Mouse (Mus musculus) heart, adult 2 months (tissue): ENCODE measurements at regions not wholly inside any gene's neighbourhood (a gene's known extent, or its start where the extent isn't known, plus 50 kb on each side); places are given as distances from the start of the nearest gene placed in this dataset.

Experiments used
- DNase-seq, 2 experiments: peaks; one replicate each; pipeline ENCODE4 v3.0.0; 2021
- H3K27ac ChIP-seq: fragments of 200-600 bp; 2 replicates; pipeline ENCODE4 v1.8.1; 2022
- H3K27me3 ChIP-seq: fragments of 200-500 bp; 2 replicates; pipeline ENCODE4 v1.6.1; 2012; ENCODE audit warnings: mild to moderate bottlenecking, low read length, inconsistent platforms, mixed read lengths; ENCODE audit not compliant: control insufficient read depth, insufficient read depth
- H3K36me3 ChIP-seq: fragments of 200-500 bp; 2 replicates; pipeline ENCODE4 v1.6.1; 2012; ENCODE audit warnings: low read length, inconsistent platforms; ENCODE audit not compliant: control insufficient read depth, insufficient read depth
- H3K4me1 ChIP-seq: fragments of 200-500 bp; 2 replicates; pipeline ENCODE4 v1.6.1; 2011; ENCODE audit warnings: low read length; ENCODE audit not compliant: control insufficient read depth, insufficient read depth
- H3K4me3 ChIP-seq: fragments of 200-600 bp; 2 replicates; pipeline ENCODE4 v1.8.1; 2022
- H3K79me2 ChIP-seq: fragments of 200-500 bp; replicated peaks from 2 replicates; pipeline ENCODE4 v1.6.1; 2012; ENCODE audit warnings: mild to moderate bottlenecking, inconsistent platforms, low read length, moderate library complexity, mixed read lengths; ENCODE audit not compliant: control insufficient read depth, insufficient read depth
- H3K9ac ChIP-seq: fragments of 200-500 bp; 2 replicates; pipeline ENCODE4 v1.6.1; 2012; ENCODE audit warnings: low read depth, mild to moderate bottlenecking, control low read depth, inconsistent platforms, low read length, mixed read lengths
- CTCF ChIP-seq: fragments of 200-600 bp; IDR thresholded peaks from 2 replicates; pipeline ENCODE4 v1.8.1; 2022; ENCODE audit warnings: antibody characterized with exemption, mild to moderate bottlenecking, moderate library complexity
- EP300 ChIP-seq: fragments of 200-500 bp; IDR thresholded peaks from 2 replicates; pipeline ENCODE4 v1.6.1; 2011; ENCODE audit warnings: low read depth, low read length, control low read depth; ENCODE audit not compliant: insufficient read depth
- POLR2A ChIP-seq: fragments of 200-500 bp; IDR thresholded peaks from 2 replicates; pipeline ENCODE4 v1.6.1; 2011; ENCODE audit warnings: mild to moderate bottlenecking, low read depth, low read length, control low read depth; ENCODE audit not compliant: insufficient read depth
- WGBS: fragments of 180-500 bp; shearing (Covaris S2); methylation state at CpG from one replicate; pipeline ENCODE4 v1.1.7; 2018; 5-methylcytosine and 5-hydroxymethylcytosine counted together
- intact Hi-C: fragments of 180-260 bp; cut with DNase I; formaldehyde crosslinking; loops from one replicate; pipeline ENCODE4 v1.15.1; 2025

DNA sequence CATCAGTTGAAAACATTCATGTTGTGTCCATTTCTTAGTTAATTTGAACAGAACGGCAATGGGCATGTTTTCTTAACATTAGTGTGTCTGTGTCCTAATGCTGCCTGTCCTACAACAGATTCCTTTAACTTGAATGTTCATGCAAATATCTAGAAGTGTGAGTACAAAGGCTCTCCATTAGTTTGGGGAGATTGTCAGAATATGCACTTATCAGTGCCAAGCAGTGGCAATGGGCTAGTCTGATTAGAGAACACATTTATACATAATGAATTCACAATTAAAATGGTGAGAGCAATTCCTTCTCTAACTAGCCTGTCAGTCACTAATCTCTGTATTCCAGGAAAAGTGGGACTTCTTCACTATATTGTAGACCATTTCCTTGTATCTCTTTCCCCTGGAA lies 2188.8 kb downstream of the 9330182O14Rik start:
- H3K4me3 ChIP-seq, result no peak overlapping the region
- H3K79me2 ChIP-seq, result no peaks in the 10 kb centered on the region
- WGBS, result 81% methylated on average over 1 of the region's 1 CpGs
- no peaks in the 10 kb centered on the region for H3K36me3 ChIP-seq
- no peak for DNase-seq
- no peak overlapping the region for H3K9ac ChIP-seq
- intact Hi-C loops, result no loop called here
- no peak overlapping the region for H3K27ac ChIP-seq
- TF ChIP-seq CTCF, result no peak
- no peak for TF ChIP-seq POLR2A
- no peak for TF ChIP-seq EP300
- no peaks in the 10 kb centered on the region for H3K27me3 ChIP-seq
- H3K4me1 ChIP-seq, result no peaks in the 10 kb centered on the region

DNA sequence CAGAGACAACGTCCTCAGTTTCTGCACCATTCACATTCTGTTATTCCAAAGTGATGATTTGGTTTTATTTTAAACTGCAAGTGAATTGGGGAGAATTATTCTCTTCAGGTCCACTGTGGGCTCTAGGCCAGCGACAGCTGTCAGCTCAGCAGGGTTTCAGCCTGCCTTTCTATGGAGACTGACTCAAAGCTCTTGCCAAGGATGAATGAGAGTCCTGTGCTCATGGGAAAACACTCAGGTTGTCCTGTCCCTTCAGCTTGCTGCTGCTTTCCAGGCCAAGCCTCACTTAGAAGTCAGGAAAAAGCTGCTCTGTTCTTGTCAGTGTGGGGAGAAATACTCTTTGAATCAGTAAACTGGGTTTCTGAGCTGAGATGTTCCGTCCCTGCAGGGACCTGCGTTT lies 2191.1 kb downstream of the 9330182O14Rik start:
- DNase-seq, result no peak
- H3K4me1 ChIP-seq, result no peaks in the 10 kb centered on the region
- no peak overlapping the region for H3K4me3 ChIP-seq
- no peak overlapping the region for H3K27ac ChIP-seq
- no peaks in the 10 kb centered on the region for H3K36me3 ChIP-seq
- TF ChIP-seq CTCF (no peak), EP300 (no peak), POLR2A (no peak)
- H3K27me3 ChIP-seq, result no peaks in the 10 kb centered on the region
- intact Hi-C loops, result no loop called here
- no peaks in the 10 kb centered on the region for H3K79me2 ChIP-seq
- 54% methylated on average over 4 of the region's 4 CpGs for WGBS
- H3K9ac ChIP-seq, result no peak overlapping the region

GRCm38 (mm10) chr15:42328535-42328934 lies 2194.4 kb downstream of the 9330182O14Rik start:
- Histone ChIP-seq H3K4me3 (no peak overlapping the region), H3K4me1 (no peaks in the 10 kb centered on the region), H3K79me2 (no peaks in the 10 kb centered on the region), H3K36me3 (no peaks in the 10 kb centered on the region), H3K9ac (no peak overlapping the region), H3K27me3 (no peaks in the 10 kb centered on the region), H3K27ac (no peak overlapping the region)
- DNase-seq, result peak in 1 of 2 experiments; percentile 14
- intact Hi-C loops, result no loop called here
- 66% methylated on average over 6 of the region's 6 CpGs for WGBS
- TF ChIP-seq POLR2A, result no peak
- TF ChIP-seq EP300, result no peak
- TF ChIP-seq CTCF, result no peak

DNA sequence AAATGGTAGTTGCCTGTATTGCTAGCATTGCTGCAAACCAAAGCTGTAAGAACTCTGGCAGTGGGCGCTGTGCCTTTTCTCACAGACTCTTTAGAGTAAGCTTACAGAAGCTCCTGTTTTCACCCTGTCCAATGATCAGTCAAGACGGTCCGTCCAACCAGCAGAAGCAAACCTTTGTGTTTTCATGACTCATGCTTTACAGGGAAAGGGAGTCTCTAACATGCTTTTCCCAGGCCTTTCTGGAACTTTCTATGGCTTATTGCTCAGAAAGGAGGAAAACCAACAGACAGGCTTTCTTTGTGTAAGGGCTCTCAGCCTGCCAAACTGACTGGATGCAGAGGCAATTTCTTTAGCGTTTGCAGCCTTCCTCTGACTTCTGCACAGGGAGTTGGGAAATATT lies 2195.6 kb downstream of the 9330182O14Rik start:
- Histone ChIP-seq H3K27ac (no peak overlapping the region; the same call in 1 of the 2 replicates), H3K79me2 (no peaks in the 10 kb centered on the region), H3K27me3 (no peaks in the 10 kb centered on the region), H3K9ac (no peak overlapping the region), H3K4me1 (no peaks in the 10 kb centered on the region), H3K4me3 (no peak overlapping the region), H3K36me3 (no peaks in the 10 kb centered on the region)
- WGBS, result 60% methylated on average over 4 of the region's 4 CpGs
- TF ChIP-seq CTCF, result no peak
- no peak for TF ChIP-seq POLR2A
- TF ChIP-seq EP300, result no peak
- peak in 1 of 2 experiments; percentile 11 for DNase-seq
- intact Hi-C loops, result no loop called here

DNA sequence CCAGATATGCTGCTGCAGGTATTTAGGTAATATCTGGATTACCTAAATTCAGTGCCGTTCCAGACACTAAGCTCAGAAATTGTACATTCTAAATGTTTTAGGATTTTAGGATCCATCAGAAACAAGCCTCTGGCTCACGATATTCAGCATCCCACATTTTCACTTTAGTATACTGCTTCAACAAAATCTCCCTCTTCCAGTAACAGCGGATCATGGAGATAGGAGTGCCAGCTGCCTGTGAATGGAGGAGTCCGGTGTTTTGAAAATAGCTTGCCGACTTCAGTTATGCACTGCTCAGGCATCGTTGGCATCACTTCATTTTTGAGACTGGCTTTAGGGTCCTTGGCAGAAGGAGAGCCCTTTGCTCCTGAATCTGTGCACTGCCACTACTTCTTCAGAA lies 2199.5 kb downstream of the 9330182O14Rik start:
- 90% methylated on average over 6 of the region's 6 CpGs for WGBS
- no peaks in the 10 kb centered on the region for H3K36me3 ChIP-seq
- intact Hi-C loops, result no loop called here
- H3K9ac ChIP-seq, result no peak overlapping the region
- H3K4me1 ChIP-seq, result no peaks in the 10 kb centered on the region
- no peak overlapping the region for H3K4me3 ChIP-seq
- no peak for DNase-seq
- no peak overlapping the region for H3K27ac ChIP-seq
- H3K27me3 ChIP-seq, result no peaks in the 10 kb centered on the region
- H3K79me2 ChIP-seq, result no peaks in the 10 kb centered on the region
- TF ChIP-seq POLR2A (no peak), EP300 (no peak), CTCF (no peak)

- 74% methylated on average over 3 of the region's 3 CpGs for WGBS
Measured at GRCm38 (mm10) chr15:42346131-42346530, 2212.0 kb downstream of the 9330182O14Rik start.

GRCm38 (mm10) chr15:42361871-42362270 lies 2227.7 kb downstream of the 9330182O14Rik start:
- no peaks in the 10 kb centered on the region for H3K4me1 ChIP-seq
- no peaks in the 10 kb centered on the region for H3K27me3 ChIP-seq
- H3K9ac ChIP-seq, result no peak overlapping the region
- no peaks in the 10 kb centered on the region for H3K79me2 ChIP-seq
- intact Hi-C loops, result no loop called here
- no peak overlapping the region for H3K27ac ChIP-seq
- TF ChIP-seq EP300 (no peak), CTCF (no peak)
- H3K36me3 ChIP-seq, result no peaks in the 10 kb centered on the region
- H3K4me3 ChIP-seq, result no peak overlapping the region
- no peak for DNase-seq

More at GRCm38 (mm10) chr15:42346131-42346530, 2212.0 kb downstream of the 9330182O14Rik start:
- Histone ChIP-seq H3K4me1 (no peaks in the 10 kb centered on the region), H3K36me3 (no peaks in the 10 kb centered on the region), H3K4me3 (no peak overlapping the region), H3K9ac (no peak overlapping the region), H3K27ac (no peak overlapping the region), H3K27me3 (no peaks in the 10 kb centered on the region), H3K79me2 (no peaks in the 10 kb centered on the region)
- no peak for DNase-seq
- no peak for TF ChIP-seq EP300
- no peak for TF ChIP-seq CTCF
- TF ChIP-seq POLR2A, result no peak
- intact Hi-C loops, result no loop called here
